Mouse (Mus musculus) right cerebral cortex, adult 18-20 months (tissue): ENCODE data around the gene Nectin2.
"Not testable (repeated sequence)": the region's sequence is repeated elsewhere in the genome, so short reads cannot be mapped to it uniquely, and the experiment has no call there.

Experiments
- DNase-seq: peaks from one replicate; pipeline ENCODE4 v3.0.0; 2022; ENCODE audit warnings: mixed read lengths

The Nectin2 gene

DNA sequence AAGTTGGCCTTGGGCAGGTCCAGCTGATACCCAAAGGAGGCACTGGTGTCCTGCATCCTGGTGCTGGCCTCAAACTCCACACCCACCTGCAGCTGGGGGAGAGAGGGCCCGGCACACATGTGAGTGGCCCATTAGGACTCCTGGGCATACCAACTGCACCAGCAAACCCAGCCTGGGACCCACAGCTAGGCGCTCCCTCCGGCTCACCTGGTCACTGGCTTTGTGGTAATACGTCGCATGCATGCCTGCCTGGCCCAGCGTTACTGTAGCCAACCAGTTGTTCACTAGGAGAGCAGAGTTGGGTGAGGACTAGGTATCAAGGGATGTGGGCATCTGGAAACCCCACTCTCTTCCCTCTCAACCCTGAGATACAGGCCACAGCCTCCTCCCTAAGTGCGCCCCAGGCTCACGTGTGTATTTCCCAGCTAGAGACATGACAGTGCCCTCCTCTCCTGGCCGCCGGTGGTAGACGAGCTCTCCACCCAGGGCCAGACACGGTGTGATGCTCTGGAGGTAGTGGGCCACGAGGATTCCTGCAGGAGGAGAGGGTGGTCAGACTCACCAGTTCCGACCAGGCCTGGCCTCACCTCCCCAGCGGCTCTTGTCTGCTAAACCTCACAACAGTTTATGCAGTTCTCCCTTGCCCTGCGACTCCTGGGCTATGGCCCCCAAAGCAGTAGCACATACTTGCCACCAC, 47.3 kb downstream of the Nectin2 start:
- no peak for DNase-seq

DNA sequence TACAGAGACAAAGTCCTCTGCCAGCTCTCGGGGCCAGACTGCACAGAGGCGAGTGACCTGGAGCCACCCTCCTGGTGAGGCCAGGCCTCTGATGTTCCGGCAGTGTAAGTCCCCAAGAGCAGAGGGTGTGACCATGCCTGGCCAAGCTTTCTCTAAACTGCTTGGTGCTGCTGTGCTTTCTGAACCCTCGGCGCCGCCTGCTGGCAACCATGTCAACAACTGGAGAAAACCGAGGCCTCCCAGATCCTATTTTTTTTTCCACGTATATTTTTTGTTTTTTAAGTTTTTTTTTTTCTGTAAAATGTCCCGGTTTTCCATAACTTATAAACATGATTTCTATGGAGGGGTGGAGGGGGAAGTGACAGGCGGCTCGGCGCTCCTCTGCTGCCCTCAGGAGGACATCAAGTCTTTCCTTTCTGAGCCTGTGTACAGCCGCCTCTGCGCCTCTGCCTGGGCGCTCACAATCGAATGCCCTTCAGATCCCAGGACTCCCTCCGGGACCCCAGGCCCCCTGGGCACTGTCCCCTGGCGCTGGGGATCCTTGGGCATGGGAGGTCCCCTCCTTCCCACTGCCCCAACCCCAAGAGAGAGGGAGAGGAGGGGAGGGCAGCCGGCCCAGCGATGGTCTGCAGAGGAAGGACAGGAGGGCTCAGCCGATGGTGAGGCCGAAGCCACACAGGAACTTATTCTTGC, 49.1 kb downstream of the Nectin2 start:
- DNase-seq, result peak; percentile 59

DNA sequence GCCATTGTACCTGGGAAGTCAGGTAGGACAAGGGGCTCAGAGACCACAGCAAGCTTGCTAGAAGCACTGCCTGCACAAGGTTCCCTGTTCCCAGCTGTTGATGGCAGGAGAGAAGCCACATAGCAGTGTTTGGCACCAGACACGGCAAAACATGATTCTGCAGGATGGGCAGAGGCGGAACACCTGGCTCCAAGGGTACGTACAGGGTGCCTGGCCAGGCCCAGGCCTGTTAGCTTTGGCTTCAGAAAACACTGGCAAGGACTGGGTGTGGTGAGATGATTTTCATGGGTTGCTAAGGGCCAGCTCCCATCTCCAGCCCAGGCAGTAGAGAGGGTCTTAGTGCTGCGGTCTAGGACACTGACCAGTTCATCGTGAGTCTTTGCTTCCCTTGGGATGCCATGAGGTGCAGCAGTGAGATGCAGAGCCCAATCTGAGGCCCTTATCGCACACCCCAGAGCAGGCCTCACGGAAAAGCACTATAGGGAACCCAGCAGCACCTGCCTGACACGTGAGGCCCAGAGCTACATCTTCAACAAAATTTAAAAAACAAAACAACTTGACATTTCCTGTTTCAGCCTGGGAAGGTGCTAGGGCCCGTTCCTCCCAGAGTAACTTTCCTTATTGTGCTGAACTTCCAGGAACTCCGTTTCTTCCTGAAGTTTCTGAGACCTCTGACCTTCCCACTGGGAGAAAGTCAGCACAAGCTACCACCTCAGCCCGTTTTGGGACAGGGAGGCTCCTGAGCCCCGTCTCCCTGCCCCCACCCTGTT, 49.8 kb downstream of the Nectin2 start:
- no peak for DNase-seq

DNA sequence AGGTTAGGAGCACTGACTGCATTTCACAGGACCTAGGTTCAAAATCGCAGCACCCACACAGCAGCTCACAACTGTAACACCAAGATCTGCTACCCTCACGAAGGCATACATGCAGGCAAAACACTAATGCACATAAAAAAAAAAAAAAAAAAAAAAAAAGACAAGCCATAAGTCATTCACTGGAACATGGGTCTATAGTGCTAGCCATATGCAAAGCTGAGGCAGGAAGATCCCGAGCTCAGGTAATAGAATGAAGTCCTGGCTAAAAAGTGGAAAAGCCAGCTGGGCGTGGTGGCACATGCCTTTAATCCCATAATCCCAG, 50.5 kb downstream of the Nectin2 start:
- no peak for DNase-seq

GRCm38 (mm10) chr7:19698907-19699826, 51.1 kb downstream of the Nectin2 start, which contains the start of gene Apoe:
Apoe (minus strand) TSS chr7:19699188.
- DNase-seq, result peak; percentile 76

DNA sequence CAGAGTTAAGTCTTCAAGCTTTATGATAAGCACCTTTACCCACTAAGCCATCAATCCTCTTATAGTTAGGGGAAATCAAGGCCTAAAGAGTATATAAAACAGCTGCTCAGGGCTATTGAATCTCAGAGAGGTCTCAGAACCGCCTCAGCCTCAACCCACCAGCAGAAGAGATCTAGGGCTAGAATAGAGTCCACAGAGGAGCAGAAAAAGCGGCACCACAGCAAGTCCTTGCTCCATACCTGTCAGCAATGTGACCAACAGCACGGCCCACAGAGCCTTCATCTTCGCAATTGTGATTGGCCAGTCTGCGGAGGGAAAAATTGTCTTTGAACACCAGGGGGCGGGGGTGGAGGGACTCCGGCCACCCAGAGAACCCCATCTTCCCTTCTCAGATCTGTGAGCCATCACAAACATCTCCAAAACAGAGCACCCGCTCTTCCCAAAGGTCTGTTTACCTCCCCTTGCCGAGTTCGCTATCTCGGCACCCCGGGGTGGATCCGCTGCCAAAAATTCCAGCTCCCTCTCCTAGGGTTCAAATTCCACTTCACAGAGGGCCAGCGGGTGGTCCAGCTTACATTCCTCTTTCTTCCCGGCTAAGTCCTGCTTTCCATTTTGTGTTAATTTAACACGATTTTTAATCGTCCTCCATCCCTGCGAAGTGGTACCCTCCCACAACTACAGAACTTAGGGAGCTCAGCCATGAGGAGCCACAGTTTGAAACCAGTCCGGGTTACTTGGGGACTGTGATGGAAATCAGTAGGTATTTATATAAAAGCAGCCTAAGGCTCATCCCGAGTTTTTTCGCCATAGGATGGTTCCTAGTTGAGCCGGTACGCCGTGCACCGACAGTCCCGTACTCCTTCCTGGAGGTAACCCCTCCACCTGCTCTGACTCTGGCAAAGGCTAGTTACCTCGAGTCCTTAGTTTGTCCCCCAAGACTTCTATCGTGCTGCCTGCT, 52.1 kb downstream of the Nectin2 start:
- no peak for DNase-seq

DNA sequence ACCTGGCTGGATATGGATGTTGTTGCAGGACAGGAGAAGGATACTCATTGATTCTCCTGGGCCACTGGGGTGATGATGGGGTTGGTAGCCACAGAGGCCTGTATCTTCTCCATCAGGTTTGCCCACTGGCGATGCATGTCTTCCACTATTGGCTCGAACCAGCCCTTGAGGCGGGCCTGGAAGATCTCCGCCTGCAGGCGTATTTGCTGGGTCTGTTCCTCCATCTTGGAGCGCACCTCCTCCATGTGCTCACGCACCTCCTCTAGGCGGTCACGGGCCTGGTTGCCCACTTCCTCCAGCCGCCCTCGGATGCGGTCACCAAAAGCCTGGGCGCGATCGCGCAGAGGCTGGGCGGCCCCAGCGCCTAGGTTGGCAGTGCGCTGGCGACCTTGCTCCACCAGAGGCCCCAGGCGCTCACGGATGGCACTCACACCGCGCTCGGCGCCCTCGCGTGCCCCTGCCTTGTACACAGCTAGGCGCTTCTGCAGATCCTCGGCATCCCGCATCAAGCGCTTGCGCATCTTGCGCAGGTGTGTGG, 53.9 kb downstream of the Nectin2 start:
- no peak for DNase-seq

DNA sequence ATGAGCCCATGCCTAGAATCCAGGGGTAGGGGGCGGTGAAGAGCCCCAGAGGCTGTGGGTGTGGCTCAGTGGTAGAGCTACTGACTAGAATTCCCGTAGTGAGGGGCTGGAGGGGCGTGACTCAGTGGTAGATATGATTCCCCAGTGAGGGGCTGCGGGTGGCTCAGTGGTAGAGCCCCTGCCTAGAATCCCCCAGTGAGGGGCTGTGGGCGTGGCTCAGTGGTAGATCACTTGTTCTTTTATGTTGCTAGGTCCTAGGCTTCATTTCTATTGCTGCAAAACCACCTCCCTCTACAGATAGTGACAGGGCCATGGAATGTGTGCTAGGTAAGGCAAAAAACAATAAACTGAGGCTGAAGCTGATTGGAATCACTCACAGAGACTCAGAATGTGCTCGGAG, 54.4 kb downstream of the Nectin2 start:
- DNase-seq, result no peak

DNA sequence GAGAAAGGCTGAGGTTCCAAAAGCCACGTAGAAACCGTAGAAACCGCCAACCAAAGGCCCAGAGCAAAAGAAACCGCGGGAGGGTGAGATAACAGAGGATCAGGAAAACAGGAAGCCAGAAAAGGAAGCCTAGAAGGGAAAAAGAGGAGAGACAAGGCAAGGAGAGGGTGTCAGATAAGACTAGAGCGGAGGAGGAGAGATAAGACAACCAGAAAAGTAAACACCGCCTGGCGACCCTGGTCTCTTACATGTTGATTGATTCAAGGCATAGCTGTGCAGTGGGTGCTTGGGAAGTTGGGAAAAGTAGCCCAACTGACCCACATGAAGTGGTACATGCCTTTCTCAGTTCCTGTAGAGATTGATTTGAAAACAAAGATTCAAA, 55.1 kb downstream of the Nectin2 start:
- DNase-seq, result no peak

GRCm38 (mm10) chr7:19694336-19695212, 55.7 kb downstream of the Nectin2 start:
- DNase-seq, result no peak

DNA sequence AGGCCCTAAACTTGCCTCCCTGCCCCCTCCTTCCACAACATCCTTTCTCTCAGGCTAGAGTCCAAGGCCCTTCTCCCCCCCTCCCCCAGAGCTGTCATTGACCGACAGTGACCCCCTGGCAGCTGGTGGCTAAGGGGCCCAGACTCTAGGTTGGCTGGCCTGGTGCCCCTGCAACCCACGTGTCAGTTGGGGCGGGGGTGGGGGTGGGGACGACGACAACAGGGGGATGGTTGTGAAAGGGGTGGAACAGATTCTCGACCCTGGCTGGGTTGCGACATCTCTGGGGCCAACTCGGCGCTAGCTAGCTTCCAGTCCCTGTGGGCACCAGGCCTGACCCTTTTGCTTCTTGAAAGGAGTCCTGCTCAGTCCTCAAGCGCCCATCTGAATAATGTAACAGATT, 56.9 kb downstream of the Nectin2 start:
- DNase-seq, result peak; percentile 57

DNA sequence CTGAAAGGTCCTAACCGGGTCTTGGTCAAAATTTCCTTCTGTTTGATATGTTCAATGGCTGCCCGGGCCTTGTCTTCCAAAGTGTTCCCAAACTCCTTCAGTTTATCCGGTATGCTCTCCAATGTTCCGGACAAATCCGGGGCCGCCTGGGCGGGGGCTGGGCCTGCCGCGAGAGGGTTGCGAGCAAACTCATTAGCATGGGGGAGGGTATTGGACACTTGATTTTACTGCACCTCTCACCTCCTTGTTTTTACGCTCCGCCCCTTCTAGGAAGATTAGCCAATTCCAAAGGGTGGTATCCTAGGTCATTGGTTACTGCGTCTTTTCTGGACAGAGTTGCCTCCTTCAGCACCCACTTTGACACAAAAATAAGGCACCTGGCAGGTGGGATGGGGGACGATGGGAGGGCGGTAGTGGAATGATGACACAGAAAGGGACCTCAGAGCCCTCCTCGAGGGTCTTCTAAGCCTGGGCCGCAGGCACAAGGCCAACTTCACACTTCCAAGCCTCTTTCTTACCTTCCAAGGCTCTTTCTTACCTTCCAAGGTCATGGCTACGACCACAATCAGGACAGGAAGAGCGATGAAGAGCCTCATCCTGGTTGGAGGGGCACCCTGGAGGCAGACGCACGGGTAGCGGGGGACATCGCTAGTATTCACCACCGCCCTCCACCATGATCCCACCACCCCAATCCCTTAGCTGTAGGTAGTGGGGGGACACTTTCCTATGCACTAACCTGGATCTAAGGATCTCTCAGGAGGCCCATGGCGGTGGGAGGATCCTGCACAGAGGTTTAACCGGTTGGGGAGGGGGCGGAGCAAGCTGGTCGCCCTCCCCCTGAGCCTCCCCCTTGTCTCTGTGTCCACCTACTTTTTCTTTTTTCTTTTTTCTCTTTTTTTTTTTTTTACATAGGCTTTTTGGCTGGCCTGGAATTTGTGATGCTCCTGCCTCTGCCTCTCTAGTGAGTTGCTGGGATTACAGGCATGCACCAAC, 58.1 kb downstream of the Nectin2 start, which contains the start of gene Apoc1:
Apoc1 (minus strand) TSS at position 788 of the 993 bp plus-strand sequence.
- no peak for DNase-seq

DNA sequence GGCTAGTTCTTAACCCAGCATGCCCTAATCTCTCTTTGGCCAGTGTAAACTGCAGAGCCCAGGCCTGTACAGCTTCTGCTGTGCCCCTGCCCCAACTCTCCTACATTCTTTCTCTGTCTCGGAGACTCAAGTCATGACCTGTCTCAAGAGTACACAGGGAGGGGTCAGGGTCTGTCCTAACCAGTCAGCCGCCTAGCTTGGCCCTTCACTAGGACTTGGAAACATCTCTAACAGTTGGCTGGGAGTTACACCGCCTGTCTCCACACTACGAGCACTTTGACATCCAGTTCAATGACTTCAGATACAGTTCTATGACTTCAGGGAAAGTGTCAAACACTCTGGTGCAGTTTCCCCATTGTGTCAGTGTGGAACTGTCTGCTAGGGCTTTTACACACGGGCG, 58.8 kb downstream of the Nectin2 start:
- no peak for DNase-seq

- DNase-seq, result no peak
Observed at GRCm38 (mm10) chr7:19690845-19691244, 59.4 kb downstream of the Nectin2 start.

DNA sequence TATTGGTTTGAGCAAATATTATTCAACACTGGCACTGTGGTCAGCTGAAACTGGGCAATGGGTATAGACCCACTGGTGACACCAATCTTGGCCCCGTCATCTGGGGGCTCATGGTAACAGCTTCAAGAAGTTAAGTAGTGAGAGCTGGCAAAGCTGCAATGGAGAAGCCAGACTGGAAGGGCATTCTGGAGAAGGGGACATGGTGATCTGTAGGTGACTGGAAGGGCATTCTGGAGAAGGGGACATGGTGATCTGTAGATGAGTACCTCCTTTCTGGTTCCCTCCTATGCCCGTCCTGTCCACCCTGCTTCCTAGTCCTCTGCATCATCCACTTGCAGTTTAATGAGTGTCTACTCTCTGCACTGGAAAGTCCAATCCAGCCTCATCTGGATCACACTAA, 61.7 kb downstream of the Nectin2 start:
- no peak for DNase-seq

DNA sequence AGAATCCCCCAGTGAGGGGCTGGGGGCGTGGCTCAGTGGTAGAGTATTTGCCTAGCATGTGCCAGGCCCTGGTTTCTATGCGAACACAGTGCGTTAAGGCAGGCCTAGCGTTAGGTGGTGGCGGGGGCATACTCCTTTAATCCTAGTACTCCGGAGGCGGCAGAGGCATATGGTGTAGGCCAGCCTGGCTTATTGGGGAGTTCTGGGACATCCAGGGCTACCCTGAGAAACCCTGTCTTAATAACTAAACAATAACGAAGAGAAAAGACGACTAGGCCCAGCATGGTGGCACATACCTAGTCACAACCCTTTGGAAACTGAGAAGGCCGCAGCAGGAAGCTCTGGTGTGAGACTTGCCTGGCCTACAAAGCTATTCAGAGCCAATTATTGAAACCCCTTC, 62.2 kb downstream of the Nectin2 start:
- DNase-seq, result no peak

- not testable (repeated sequence) for DNase-seq
Observed at GRCm38 (mm10) chr7:19686927-19687583, 63.2 kb downstream of the Nectin2 start.

DNA sequence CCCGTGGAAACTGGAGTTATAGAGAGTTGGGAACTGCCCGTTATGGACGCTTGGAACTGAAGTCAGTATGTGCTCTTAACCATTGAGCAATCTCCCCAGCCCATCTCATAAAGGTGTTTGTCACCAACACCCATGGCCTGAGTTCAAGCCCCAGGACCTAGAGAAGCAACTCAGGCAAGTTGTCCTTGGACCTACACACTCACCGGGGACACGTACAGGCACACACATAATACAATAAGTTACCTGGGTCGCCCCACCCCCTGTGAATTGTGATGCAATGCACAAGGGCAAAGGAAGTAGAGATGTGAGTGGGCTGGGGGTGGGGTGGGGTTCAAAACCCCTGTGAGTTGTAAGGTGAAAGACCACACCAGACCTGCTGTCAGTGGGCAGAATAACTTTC, 63.8 kb downstream of the Nectin2 start:
- DNase-seq, result no peak
